Mouse (Mus musculus) kidney, postnatal 0 days (tissue): ENCODE data around the gene Polm. TPM values are rescaled to one million over a fixed set of nuclear protein-coding genes. Genes with fewer than 3 reads are reported as not detected.

Source experiments
- ATAC-seq: fragments of 200-750 bp; cut with Nextera tagmentation; replicated peaks from 2 replicates; pipeline ENCODE4 v1.8.0; 2017; ENCODE audit warnings: low read depth, moderate number of reproducible peaks, moderate TSS enrichment, moderate library complexity; ENCODE audit not compliant: low FRiP score
- DNase-seq: peaks from one replicate; pipeline ENCODE4 v3.0.0-alpha.2; 2016; ENCODE audit warnings: low spot score
- H3K27ac ChIP-seq: fragments of 300-500 bp; sonication (generic); 2 replicates; pipeline ENCODE4 v1.5.1; 2014; ENCODE audit warnings: mild to moderate bottlenecking
- H3K27me3 ChIP-seq: fragments of 300-500 bp; sonication (generic); 2 replicates; pipeline ENCODE4 v1.6.1; 2014; ENCODE audit warnings: low read length, mixed read lengths; ENCODE audit not compliant: insufficient read depth
- H3K36me3 ChIP-seq: fragments of 300-500 bp; sonication (generic); 2 replicates; pipeline ENCODE4 v1.6.1; 2014; ENCODE audit warnings: low read length, mixed read lengths; ENCODE audit not compliant: insufficient read depth
- H3K4me1 ChIP-seq: fragments of 300-500 bp; sonication (generic); replicated peaks from 2 replicates; pipeline ENCODE4 v1.6.1; 2014; ENCODE audit warnings: antibody characterized with exemption, low read length, mixed read lengths; ENCODE audit not compliant: insufficient read depth
- H3K4me2 ChIP-seq: fragments of 300-500 bp; sonication (generic); 2 replicates; pipeline ENCODE4 v1.6.1; 2014; ENCODE audit warnings: mild to moderate bottlenecking, low read length, moderate library complexity, mixed read lengths
- H3K4me3 ChIP-seq: fragments of 300-500 bp; sonication (generic); replicated peaks from 2 replicates; pipeline ENCODE4 v1.5.1; 2014; ENCODE audit warnings: low read depth, low read length
- H3K9ac ChIP-seq: fragments of 300-500 bp; sonication (generic); 2 replicates; pipeline ENCODE4 v1.6.1; 2014; ENCODE audit warnings: low read depth, low read length
- H3K9me3 ChIP-seq: fragments of 300-500 bp; sonication (generic); replicated peaks from 2 replicates; pipeline ENCODE4 v1.6.1; 2016; ENCODE audit warnings: low read length, inconsistent platforms, mixed read lengths
- CTCF ChIP-seq: IDR thresholded peaks from 2 replicates; pipeline ENCODE4 v1.5.1; 2016; ENCODE audit warnings: antibody characterized with exemption, low read depth, mild to moderate bottlenecking, moderate library complexity
- WGBS: fragments of 180-500 bp; shearing (Covaris S2); extraction: QIAGEN DNeasy Blood & Tissue Kit; methylation state at CpG from one replicate; pipeline ENCODE4 v1.1.7; 2014; 5-methylcytosine and 5-hydroxymethylcytosine counted together
- polyA plus RNA-seq: library from polyadenylated mRNA; unstranded; fragments of >200 nt; fragmentation: Nextera tagmentation; extraction: Ambion mirVana; gene quantifications from 2 replicates; pipeline ENCODE4 v1.2.1, GENCODE M21; 2015

Polm gene
- polyA plus RNA-seq, 1 experiment from 2014 or later: 8.7 TPM

- Histone ChIP-seq H3K9ac (no peak overlapping the region), H3K9me3 (no peaks in the 10 kb centered on the region), H3K4me2 (no peak overlapping the region), H3K4me1 (0 out of 2 replicates have a peak, but pooled peaks cover 3% of the 10 kb centered on the region), H3K4me3 (no peak overlapping the region), H3K27me3 (no peaks in the 10 kb centered on the region), H3K36me3 (peaks cover 19% of the 10 kb centered on the region), H3K27ac (no peak overlapping the region)
- TF ChIP-seq CTCF: no peak
- DNase-seq (no peak), ATAC-seq (0 out of 2 replicates have a peak, but pooled peaks have one; percentile 43)
- 59% methylated on average over 8 of the region's 8 CpGs for WGBS
Observed at GRCm38 (mm10) chr11:5802457-5803217, 35.2 kb downstream of the Polm start.

GRCm38 (mm10) chr11:5802005-5802404 is 35.8 kb downstream of the Polm start:
- no peak overlapping the region for H3K4me3 ChIP-seq
- no peak for TF ChIP-seq CTCF
- H3K4me2 ChIP-seq: no peak overlapping the region
- no peaks in the 10 kb centered on the region for H3K27me3 ChIP-seq
- ATAC-seq: no peak
- no peak for DNase-seq
- no peaks in the 10 kb centered on the region for H3K9me3 ChIP-seq
- H3K4me1 ChIP-seq: 0 out of 2 replicates have a peak, but pooled peaks cover 3% of the 10 kb centered on the region
- H3K36me3 ChIP-seq: peaks cover 22% of the 10 kb centered on the region
- H3K9ac ChIP-seq: no peak overlapping the region
- H3K27ac ChIP-seq: no peak overlapping the region
- 63% methylated on average over 12 of the region's 12 CpGs for WGBS

DNA sequence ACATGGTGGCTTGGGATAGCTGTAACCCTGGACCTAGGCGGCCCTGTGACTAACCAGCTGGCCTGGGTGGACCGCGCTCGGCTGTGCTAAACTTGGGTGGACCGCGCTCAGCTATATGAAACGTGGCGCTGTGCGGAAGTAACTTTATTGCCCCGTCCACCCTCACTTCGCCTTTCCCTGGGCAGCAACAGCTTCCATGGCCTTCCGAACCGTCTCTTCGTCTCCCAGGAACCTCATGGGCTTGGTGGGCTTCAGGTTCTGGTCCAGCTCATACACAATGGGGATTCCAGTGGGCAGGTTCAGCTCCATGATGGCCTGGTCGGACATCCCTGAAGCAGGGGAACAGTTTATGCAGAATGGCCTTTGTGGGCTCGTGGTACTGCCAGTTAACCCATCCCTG is 36.3 kb downstream of the Polm start:
- WGBS: 95% methylated on average over 16 of the region's 16 CpGs
- H3K36me3 ChIP-seq: peaks cover 27% of the 10 kb centered on the region

DNA sequence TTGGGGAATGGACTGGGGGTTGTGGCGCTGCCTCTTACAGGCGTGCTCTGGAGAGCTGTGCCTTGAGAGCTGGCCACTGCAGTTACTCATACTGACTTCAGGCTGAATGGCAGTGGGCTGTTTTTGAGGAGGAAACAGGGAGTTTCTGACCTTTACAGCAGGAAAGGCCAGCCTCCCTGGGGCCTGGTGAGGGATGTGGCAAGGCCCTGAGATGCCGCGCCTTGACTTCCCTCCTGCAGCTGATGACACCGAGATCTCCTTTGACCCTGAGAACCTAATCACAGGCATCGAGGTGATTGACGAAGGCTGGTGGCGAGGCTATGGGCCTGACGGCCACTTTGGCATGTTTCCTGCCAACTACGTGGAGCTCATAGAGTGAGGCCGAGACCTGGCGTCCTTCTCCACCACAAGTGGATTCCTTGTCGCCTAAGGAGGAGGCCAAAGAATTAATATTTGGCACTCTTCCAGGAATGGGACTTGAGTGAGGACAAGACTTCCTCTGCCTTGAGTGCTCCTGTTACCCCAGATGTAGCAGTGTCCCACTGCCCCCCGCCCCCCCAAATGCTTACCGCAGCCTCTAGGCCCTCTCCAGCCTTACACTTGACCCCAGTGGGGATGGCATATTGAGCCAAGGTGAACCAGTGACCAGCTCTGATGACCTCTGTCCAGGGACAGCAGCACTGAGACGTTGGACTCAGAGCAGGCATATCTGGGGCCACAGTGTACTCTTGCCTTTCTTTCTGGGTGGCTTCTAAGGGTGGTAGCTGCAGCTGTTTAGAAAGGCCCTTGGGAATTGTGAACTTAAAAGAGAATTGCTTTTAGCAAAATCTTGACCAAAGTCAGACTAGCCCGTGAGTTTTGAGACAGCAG is 38.0 kb downstream of the Polm start:
- Histone ChIP-seq H3K4me1 (0 out of 2 replicates have a peak, but pooled peaks cover 3% of the 10 kb centered on the region), H3K4me2 (no peak overlapping the region), H3K4me3 (no peak overlapping the region), H3K27me3 (no peaks in the 10 kb centered on the region), H3K36me3 (peaks cover 42% of the 10 kb centered on the region), H3K9me3 (no peaks in the 10 kb centered on the region), H3K27ac (no peak overlapping the region), H3K9ac (no peak overlapping the region)
- no peak for TF ChIP-seq CTCF
- DNase-seq (no peak), ATAC-seq (no peak)
- WGBS: 75% methylated on average over 17 of the region's 17 CpGs

More for the DNA sequence above, 36.3 kb downstream of the Polm start:
- ATAC-seq (no peak), DNase-seq (no peak)
- H3K4me1 ChIP-seq: 0 out of 2 replicates have a peak, but pooled peaks cover 3% of the 10 kb centered on the region
- no peaks in the 10 kb centered on the region for H3K27me3 ChIP-seq
- no peak overlapping the region for H3K4me3 ChIP-seq
- H3K9me3 ChIP-seq: no peaks in the 10 kb centered on the region
- H3K27ac ChIP-seq: no peak overlapping the region
- no peak for TF ChIP-seq CTCF
- no peak overlapping the region for H3K9ac ChIP-seq
- H3K4me2 ChIP-seq: no peak overlapping the region

- WGBS: 70% methylated on average over 5 of the region's 5 CpGs
- no peaks in the 10 kb centered on the region for H3K9me3 ChIP-seq
- 0 out of 2 replicates have a peak, but pooled peaks cover 3% of the 10 kb centered on the region for H3K4me1 ChIP-seq
- no peak overlapping the region for H3K9ac ChIP-seq
- no peak overlapping the region for H3K4me3 ChIP-seq
- no peak for TF ChIP-seq CTCF
- no peak overlapping the region for H3K4me2 ChIP-seq
- H3K27me3 ChIP-seq: no peaks in the 10 kb centered on the region
- no peak for DNase-seq
- H3K36me3 ChIP-seq: peaks cover 58% of the 10 kb centered on the region
- ATAC-seq: no peak
- H3K27ac ChIP-seq: peak overlapping the region; percentile 19; the same call in 1 of the 2 replicates
Observed at GRCm38 (mm10) chr11:5797928-5798327, 39.9 kb downstream of the Polm start.

DNA sequence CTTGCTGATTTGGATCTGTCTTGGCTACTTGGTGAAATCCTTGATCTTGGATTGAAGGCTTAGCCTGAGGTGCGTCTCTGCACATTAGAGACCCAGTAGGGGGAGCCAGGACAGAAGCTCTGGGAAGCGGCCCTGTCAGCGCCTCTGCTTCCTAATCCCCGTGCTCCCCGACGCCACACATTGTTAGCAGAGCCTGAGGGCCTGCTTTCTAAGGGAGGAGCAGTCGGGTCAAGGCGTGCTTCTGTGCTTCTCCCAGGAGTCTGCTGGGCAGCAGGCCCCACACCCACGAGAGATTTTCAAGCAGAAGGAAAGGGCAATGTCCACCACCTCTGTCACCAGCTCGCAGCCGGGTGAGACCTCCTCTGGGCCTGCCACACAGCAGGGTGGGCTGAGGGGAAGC is 40.4 kb downstream of the Polm start:
- Histone ChIP-seq H3K9ac (no peak overlapping the region), H3K27me3 (no peaks in the 10 kb centered on the region), H3K4me1 (0 out of 2 replicates have a peak, but pooled peaks cover 3% of the 10 kb centered on the region), H3K4me2 (no peak overlapping the region), H3K36me3 (peaks cover 62% of the 10 kb centered on the region), H3K4me3 (no peak overlapping the region), H3K9me3 (no peaks in the 10 kb centered on the region), H3K27ac (no peak overlapping the region)
- 70% methylated on average over 11 of the region's 11 CpGs for WGBS
- no peak for ATAC-seq
- no peak for DNase-seq
- TF ChIP-seq CTCF: no peak
